Comparison of ENCODE assay signal across 9 mouse cellular contexts in the genomic region with DNA sequence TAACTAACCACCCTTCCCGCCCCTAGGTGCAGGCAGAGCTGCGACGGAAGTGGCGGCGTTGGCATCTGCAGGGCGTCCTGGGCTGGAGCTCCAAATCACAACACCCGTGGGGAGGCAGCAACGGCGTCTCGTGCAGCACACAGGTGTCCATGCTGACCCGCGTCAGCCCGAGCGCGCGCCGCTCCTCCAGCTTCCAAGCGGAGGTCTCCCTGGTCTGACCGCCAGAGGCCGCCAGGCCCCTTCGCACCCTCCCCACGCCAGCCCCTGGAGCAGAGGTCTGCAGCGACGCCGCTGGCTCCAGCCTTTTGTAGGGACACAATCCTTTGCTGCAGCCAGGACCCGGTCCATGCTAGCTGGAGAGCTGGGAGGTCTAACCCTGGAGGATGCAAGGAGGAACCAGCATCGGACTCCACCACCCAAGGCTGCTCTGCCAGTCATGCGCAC. TPM values are rescaled to one million over a fixed set of nuclear protein-coding genes. Genes with fewer than 3 reads are reported as not detected.
DNase-seq lines count a peak whose midpoint lies in the region; ATAC-seq and TF ChIP-seq lines count a peak whose summit lies in the region.
"Had no signal": no experiment of that assay in that cellular context is flagged by ENCODE, and none has a peak within 500 bp of the region (broad histone marks: within the 10 kb centered on the region; RNA-seq: fewer than 3 reads in every experiment).

No protein-coding gene starts in this region.

- no peaks in the 10 kb centered on the region for H3K9me3 ChIP-seq in ES-Bruce4 (replicated peaks; ENCODE audit: control insufficient read depth, insufficient read depth, low read length, poor library complexity, severe bottlenecking)
- no peaks in the 10 kb centered on the region for H3K9me3 ChIP-seq in forebrain, postnatal 0 days (ENCODE audit: low read length)
- H3K9me3 ChIP-seq in hindbrain, embryonic 10.5 days: no peaks in the 10 kb centered on the region
- no peaks in the 10 kb centered on the region for H3K9me3 ChIP-seq in limb, embryonic 12.5 days
- no peaks in the 10 kb centered on the region for H3K9me3 ChIP-seq in midbrain, embryonic 11.5 days (ENCODE audit: control insufficient read depth, low read length)

- peak; percentile 67 for TF ChIP-seq CTCF in ES-Bruce4 (IDR thresholded peaks at IDR 0.05; ENCODE audit: low read depth, low read length)
- TF ChIP-seq CTCF in forebrain, postnatal 0 days (IDR thresholded peaks at IDR 0.05; ENCODE audit: low read depth): peak; percentile 77
- TF ChIP-seq CTCF in spleen, adult 2 months (IDR thresholded peaks at IDR 0.05; ENCODE audit: extremely low read depth, insufficient read depth, insufficient read length, insufficient replicate concordance): peak; percentile 84; the same call in 1 of the 2 replicates

- H3K9ac ChIP-seq in ES-Bruce4 (ENCODE audit: low read depth, poor library complexity, severe bottlenecking): no peak overlapping the region
- H3K9ac ChIP-seq in forebrain, postnatal 0 days: peak overlapping the region; percentile 51
- H3K9ac ChIP-seq in limb, embryonic 12.5 days (replicated peaks): peak overlapping the region; percentile 34
- H3K9ac ChIP-seq in midbrain, embryonic 11.5 days (ENCODE audit: low read length): peak overlapping the region; percentile 53

- H3K36me3 ChIP-seq in ES-Bruce4 (ENCODE audit: control insufficient read depth, insufficient read depth, low read length, poor library complexity, severe bottlenecking): no peaks in the 10 kb centered on the region
- no peaks in the 10 kb centered on the region for H3K36me3 ChIP-seq in forebrain, postnatal 0 days (ENCODE audit: insufficient read depth)
- no peaks in the 10 kb centered on the region for H3K36me3 ChIP-seq in hindbrain, embryonic 10.5 days
- H3K36me3 ChIP-seq in limb, embryonic 12.5 days: no peaks in the 10 kb centered on the region
- no peaks in the 10 kb centered on the region for H3K36me3 ChIP-seq in midbrain, embryonic 11.5 days (ENCODE audit: control insufficient read depth, insufficient read depth, low read length)
- no peaks in the 10 kb centered on the region for H3K36me3 ChIP-seq in spleen, adult 2 months (ENCODE audit: control insufficient read depth, insufficient read depth, low read length)

- H3K4me2 ChIP-seq in forebrain, postnatal 0 days (ENCODE audit: low read depth): peak overlapping the region; percentile 70
- peak overlapping the region; percentile 59 for H3K4me2 ChIP-seq in limb, embryonic 12.5 days
- peak overlapping the region; percentile 51 for H3K4me2 ChIP-seq in midbrain, embryonic 11.5 days

- TF ChIP-seq POLR2A in ES-Bruce4 (IDR thresholded peaks at IDR 0.05; ENCODE audit: insufficient read depth, low read length): no peak
- no peak for TF ChIP-seq POLR2A in spleen, adult 2 months (IDR thresholded peaks at IDR 0.05; ENCODE audit: low read depth, low read length)

- H3K27me3 ChIP-seq in ES-Bruce4 (ENCODE audit: control insufficient read depth, insufficient read depth, low read length, poor library complexity, severe bottlenecking): no peaks in the 10 kb centered on the region
- no peaks in the 10 kb centered on the region for H3K27me3 ChIP-seq in forebrain, postnatal 0 days (ENCODE audit: insufficient read depth, low read length)
- peaks cover 57% of the 10 kb centered on the region for H3K27me3 ChIP-seq in hindbrain, embryonic 10.5 days (ENCODE audit: insufficient read depth, poor library complexity, severe bottlenecking)
- H3K27me3 ChIP-seq in limb, embryonic 12.5 days: peaks cover 59% of the 10 kb centered on the region
- peaks cover 6% of the 10 kb centered on the region for H3K27me3 ChIP-seq in midbrain, embryonic 11.5 days (ENCODE audit: control insufficient read depth, insufficient read depth, low read length)
- H3K27me3 ChIP-seq in spleen, adult 2 months (ENCODE audit: control insufficient read depth, insufficient read depth, low read length): no peaks in the 10 kb centered on the region

- peak; percentile 67 for DNase-seq in adrenal gland, postnatal 25 days
- DNase-seq in forebrain, postnatal 0 days: peak; percentile 65
- peak; percentile 81 for DNase-seq in hindbrain, embryonic 10.5 days (ENCODE audit: low spot score)
- peak; percentile 97 for DNase-seq in midbrain, embryonic 11.5 days (ENCODE audit: low spot score, missing footprints)
- DNase-seq in spleen, adult 2 months (ENCODE audit: low read depth in 1 of 2, low spot score in 2 of 2): peak in 1 of 2 experiments; percentile 64
- no peak for DNase-seq in layer of hippocampus, adult 8-10 months (ENCODE audit: low spot score in 2 of 2)

- H3K27ac ChIP-seq in ES-Bruce4 (ENCODE audit: insufficient read depth, low read length): no peak overlapping the region
- no peak overlapping the region for H3K27ac ChIP-seq in forebrain, postnatal 0 days (ENCODE audit: low read depth, low read length)
- peak overlapping the region; percentile 75 for H3K27ac ChIP-seq in hindbrain, embryonic 10.5 days
- H3K27ac ChIP-seq in limb, embryonic 12.5 days: no peak overlapping the region
- H3K27ac ChIP-seq in midbrain, embryonic 11.5 days (ENCODE audit: low read depth, low read length): no peak overlapping the region
- no peak overlapping the region for H3K27ac ChIP-seq in spleen, adult 2 months (ENCODE audit: insufficient read depth, low read length)

- no peak for TF ChIP-seq EP300 in ES-Bruce4 (IDR thresholded peaks at IDR 0.05; ENCODE audit: insufficient read depth, low read depth, low read length)

- peak overlapping the region; percentile 37 for H3K4me3 ChIP-seq in ES-Bruce4 (ENCODE audit: low read depth, low read length)
- H3K4me3 ChIP-seq in forebrain, postnatal 0 days (ENCODE audit: low read depth, low read length): peak overlapping the region; percentile 35
- H3K4me3 ChIP-seq in hindbrain, embryonic 10.5 days: peak overlapping the region; percentile 48
- peak overlapping the region; percentile 33 for H3K4me3 ChIP-seq in limb, embryonic 12.5 days (replicated peaks)
- H3K4me3 ChIP-seq in midbrain, embryonic 11.5 days (ENCODE audit: low read depth, low read length): peak overlapping the region; percentile 17
- H3K4me3 ChIP-seq in spleen, adult 2 months (ENCODE audit: extremely low read depth, insufficient read depth, insufficient read length): peak overlapping the region; percentile 41
- H3K4me3 ChIP-seq: erythroblast, embryonic 14.5 days had no signal

- ATAC-seq in forebrain, postnatal 0 days: peak; percentile 64
- peak; percentile 33; the same call in 1 of the 2 replicates for ATAC-seq in limb, embryonic 12.5 days (ENCODE audit: insufficient number of reproducible peaks, insufficient read depth, low FRiP score, low TSS enrichment, low read depth)
- peak; percentile 75 for ATAC-seq in midbrain, embryonic 11.5 days (ENCODE audit: low FRiP score)

- H3K4me1 ChIP-seq in ES-Bruce4 (ENCODE audit: control insufficient read depth, insufficient read depth, low read length): no peaks in the 10 kb centered on the region
- peaks cover 12% of the 10 kb centered on the region; the same call in 1 of the 2 replicates for H3K4me1 ChIP-seq in forebrain, postnatal 0 days (ENCODE audit: insufficient read depth)
- H3K4me1 ChIP-seq in hindbrain, embryonic 10.5 days (replicated peaks): peaks cover 69% of the 10 kb centered on the region
- peaks cover 25% of the 10 kb centered on the region for H3K4me1 ChIP-seq in limb, embryonic 12.5 days (replicated peaks)
- peaks cover 18% of the 10 kb centered on the region for H3K4me1 ChIP-seq in midbrain, embryonic 11.5 days (ENCODE audit: control insufficient read depth, insufficient read depth, low read length)
- peaks cover 15% of the 10 kb centered on the region for H3K4me1 ChIP-seq in spleen, adult 2 months (ENCODE audit: control insufficient read depth, insufficient read depth, insufficient read length)

- 1% methylated on average over 28 of the region's 28 CpGs for WGBS in forebrain, postnatal 0 days
- 1% methylated on average over 28 of the region's 28 CpGs for WGBS in hindbrain, embryonic 10.5 days
- WGBS in limb, embryonic 12.5 days: 1% methylated on average over 28 of the region's 28 CpGs
- under 1% methylated on average over 28 of the region's 28 CpGs for WGBS in midbrain, embryonic 11.5 days
- 1% methylated on average over 28 of the region's 28 CpGs for WGBS in spleen, adult 2 months

RNA-seq across cellular contexts. Expression of gene Vipr1, which starts 26.9 kb away (rescaled TPM):
- 0.23 and 0.28 TPM in 2 replicates for polyA plus RNA-seq in ES-Bruce4 (2011; ENCODE audit: insufficient read depth, insufficient read length, low read depth, missing spikeins)
- 0.18 and 0.62 TPM in 2 replicates for total RNA-seq in adrenal gland, postnatal 25 days (2021)
- 0.48 and 1.5 TPM in 2 replicates for total RNA-seq in forebrain, postnatal 0 days (2014; rRNA removed)
- polyA plus RNA-seq in forebrain, postnatal 0 days (2015; fragmentation: Nextera tagmentation; extraction: Ambion mirVana): 0.34 and 0.89 TPM in 2 replicates
- polyA plus RNA-seq in hindbrain, embryonic 10.5 days (2016; fragmentation: Nextera tagmentation; extraction: Ambion mirVana): 0.41 and 0.43 TPM in 2 replicates
- polyA plus RNA-seq in limb, embryonic 12.5 days (2016; fragmentation: Nextera tagmentation; extraction: Ambion mirVana): 0.69 and 1.1 TPM in 2 replicates
- 0.41 and 0.44 TPM in 2 replicates for polyA plus RNA-seq in midbrain, embryonic 11.5 days (2014; fragmentation: Nextera tagmentation; extraction: Ambion mirVana)
- 7.2 and 8.0 TPM in 2 replicates for polyA plus RNA-seq in spleen, adult 2 months (2012; rRNA removed)
- total RNA-seq in layer of hippocampus, adult 8-10 months (2022): 10 to 100 TPM; 17.8 to 20.5 (median 18.4) TPM
- polyA plus RNA-seq: erythroblast, embryonic 14.5 days had no signal

RNA-seq across cellular contexts. Expression of gene Lyzl4, which starts 27.5 kb away (rescaled TPM):
- polyA plus RNA-seq in ES-Bruce4 (2011; ENCODE audit: insufficient read depth, insufficient read length, low read depth, missing spikeins): not detected in 2 replicates
- not detected in 2 replicates for total RNA-seq in adrenal gland, postnatal 25 days (2021)
- 0.46 TPM in 1 of 2 replicates, not detected in the other for total RNA-seq in forebrain, postnatal 0 days (2014; rRNA removed)
- 0.25 TPM in 1 of 2 replicates, not detected in the other for polyA plus RNA-seq in forebrain, postnatal 0 days (2015; fragmentation: Nextera tagmentation; extraction: Ambion mirVana)
- polyA plus RNA-seq in hindbrain, embryonic 10.5 days (2016; fragmentation: Nextera tagmentation; extraction: Ambion mirVana): not detected in 2 replicates
- polyA plus RNA-seq in limb, embryonic 12.5 days (2016; fragmentation: Nextera tagmentation; extraction: Ambion mirVana): 0.45 TPM in 1 of 2 replicates, not detected in the other
- polyA plus RNA-seq in midbrain, embryonic 11.5 days (2014; fragmentation: Nextera tagmentation; extraction: Ambion mirVana): 0.22 TPM in 1 of 2 replicates, not detected in the other
- polyA plus RNA-seq in spleen, adult 2 months (2012; rRNA removed): 0.11 TPM in 1 of 2 replicates, not detected in the other
- 1 to 10 TPM in 3 of 4 experiments, under 1 TPM in 1; 0.80 to 4.4 (median 3.2) TPM for total RNA-seq in layer of hippocampus, adult 8-10 months (2022)
- polyA plus RNA-seq: erythroblast, embryonic 14.5 days had no signal

RNA-seq across cellular contexts. Expression of gene Sec22c, which starts 35.9 kb away (rescaled TPM):
- 10.3 and 12.1 TPM in 2 replicates for polyA plus RNA-seq in ES-Bruce4 (2011; ENCODE audit: insufficient read depth, insufficient read length, low read depth, missing spikeins)
- total RNA-seq in adrenal gland, postnatal 25 days (2021): 4.9 and 5.3 TPM in 2 replicates
- total RNA-seq in forebrain, postnatal 0 days (2014; rRNA removed): 21.2 and 24.8 TPM in 2 replicates
- polyA plus RNA-seq in forebrain, postnatal 0 days (2015; fragmentation: Nextera tagmentation; extraction: Ambion mirVana): 22.2 and 36.3 TPM in 2 replicates
- polyA plus RNA-seq in hindbrain, embryonic 10.5 days (2016; fragmentation: Nextera tagmentation; extraction: Ambion mirVana): 17.8 and 18.2 TPM in 2 replicates
- polyA plus RNA-seq in limb, embryonic 12.5 days (2016; fragmentation: Nextera tagmentation; extraction: Ambion mirVana): 13.9 and 16.2 TPM in 2 replicates
- 16.9 and 18.2 TPM in 2 replicates for polyA plus RNA-seq in midbrain, embryonic 11.5 days (2014; fragmentation: Nextera tagmentation; extraction: Ambion mirVana)
- polyA plus RNA-seq in spleen, adult 2 months (2012; rRNA removed): 10.0 and 12.0 TPM in 2 replicates
- total RNA-seq in layer of hippocampus, adult 8-10 months (2022): 10 to 100 TPM; 22.7 to 34.7 (median 29.1) TPM

RNA-seq across cellular contexts. Expression of gene Ss18l2, which starts 40.8 kb away (rescaled TPM):
- 51.6 and 51.9 TPM in 2 replicates for polyA plus RNA-seq in ES-Bruce4 (2011; ENCODE audit: insufficient read depth, insufficient read length, low read depth, missing spikeins)
- 41.6 and 44.9 TPM in 2 replicates for total RNA-seq in adrenal gland, postnatal 25 days (2021)
- 69.5 and 104 TPM in 2 replicates for total RNA-seq in forebrain, postnatal 0 days (2014; rRNA removed)
- polyA plus RNA-seq in forebrain, postnatal 0 days (2015; fragmentation: Nextera tagmentation; extraction: Ambion mirVana): 185 and 241 TPM in 2 replicates
- polyA plus RNA-seq in hindbrain, embryonic 10.5 days (2016; fragmentation: Nextera tagmentation; extraction: Ambion mirVana): 103 and 112 TPM in 2 replicates
- 95.8 and 105 TPM in 2 replicates for polyA plus RNA-seq in limb, embryonic 12.5 days (2016; fragmentation: Nextera tagmentation; extraction: Ambion mirVana)
- 100 and 106 TPM in 2 replicates for polyA plus RNA-seq in midbrain, embryonic 11.5 days (2014; fragmentation: Nextera tagmentation; extraction: Ambion mirVana)
- polyA plus RNA-seq in spleen, adult 2 months (2012; rRNA removed): 5.8 and 10.4 TPM in 2 replicates
- total RNA-seq in layer of hippocampus, adult 8-10 months (2022): 10 to 100 TPM; 64.8 to 73.8 (median 69.7) TPM

RNA-seq across cellular contexts. Expression of gene Nktr, which starts 49.6 kb away (rescaled TPM):
- polyA plus RNA-seq in ES-Bruce4 (2011; ENCODE audit: insufficient read depth, insufficient read length, low read depth, missing spikeins): 109 and 117 TPM in 2 replicates
- 90.6 and 90.8 TPM in 2 replicates for total RNA-seq in adrenal gland, postnatal 25 days (2021)
- 79.8 and 97.3 TPM in 2 replicates for total RNA-seq in forebrain, postnatal 0 days (2014; rRNA removed)
- polyA plus RNA-seq in forebrain, postnatal 0 days (2015; fragmentation: Nextera tagmentation; extraction: Ambion mirVana): 31.3 and 43.2 TPM in 2 replicates
- 45.9 and 57.6 TPM in 2 replicates for polyA plus RNA-seq in hindbrain, embryonic 10.5 days (2016; fragmentation: Nextera tagmentation; extraction: Ambion mirVana)
- 68.4 and 71.5 TPM in 2 replicates for polyA plus RNA-seq in limb, embryonic 12.5 days (2016; fragmentation: Nextera tagmentation; extraction: Ambion mirVana)
- polyA plus RNA-seq in midbrain, embryonic 11.5 days (2014; fragmentation: Nextera tagmentation; extraction: Ambion mirVana): 61.6 and 70.4 TPM in 2 replicates
- polyA plus RNA-seq in spleen, adult 2 months (2012; rRNA removed): 36.6 and 38.7 TPM in 2 replicates
- 100 to 1,000 TPM in 3 of 4 experiments, 10 to 100 TPM in 1; 96.7 to 159 (median 122) TPM for total RNA-seq in layer of hippocampus, adult 8-10 months (2022)

Comparison
In these comparisons a context has a peak if more than half of its experiments do, and no peak if none do; other contexts are left out.
1. DNase-seq: peak in adrenal gland, postnatal 25 days (single experiment), forebrain, postnatal 0 days (single experiment), hindbrain, embryonic 10.5 days (single experiment) and midbrain, embryonic 11.5 days (single experiment); none in layer of hippocampus, adult 8-10 months (0 of 2).
2. Peak in every context shown above with its lines, with median percentiles within 50 percentile points of each other: H3K4me3 ChIP-seq, CTCF ChIP-seq, ATAC-seq and H3K4me2 ChIP-seq.